Mouse (Mus musculus) hindbrain, embryonic 12.5 days (tissue): ENCODE results near the gene Furin. TPM values are rescaled to one million over a fixed set of nuclear protein-coding genes. Genes with fewer than 3 reads are reported as not detected.

Source experiments
- ATAC-seq: fragments of 200-750 bp; cut with Nextera tagmentation; 2 replicates; pipeline ENCODE4 v1.8.0; 2017; ENCODE audit warnings: moderate TSS enrichment; ENCODE audit not compliant: low FRiP score
- H3K27ac ChIP-seq: fragments of 300-500 bp; sonication (generic); 2 replicates; pipeline ENCODE4 v1.5.1; 2016; ENCODE audit warnings: mild to moderate bottlenecking
- H3K27me3 ChIP-seq: fragments of 300-500 bp; sonication (generic); 2 replicates; pipeline ENCODE4 v1.6.1; 2016; ENCODE audit warnings: mild to moderate bottlenecking
- H3K36me3 ChIP-seq: fragments of 300-500 bp; sonication (generic); 2 replicates; pipeline ENCODE4 v1.6.1; 2016; ENCODE audit warnings: mild to moderate bottlenecking
- H3K4me1 ChIP-seq: fragments of 300-500 bp; sonication (generic); 2 replicates; pipeline ENCODE4 v1.6.1; 2016
- H3K4me2 ChIP-seq: fragments of 300-500 bp; sonication (generic); replicated peaks from 2 replicates; pipeline ENCODE4 v1.6.1; 2016; ENCODE audit warnings: mild to moderate bottlenecking
- H3K4me3 ChIP-seq: fragments of 300-500 bp; sonication (generic); 2 replicates; pipeline ENCODE4 v1.5.1; 2016; ENCODE audit warnings: mild to moderate bottlenecking
- H3K9ac ChIP-seq: fragments of 300-500 bp; sonication (generic); 2 replicates; pipeline ENCODE4 v1.6.1; 2016; ENCODE audit warnings: mild to moderate bottlenecking, moderate library complexity
- H3K9me3 ChIP-seq: fragments of 300-500 bp; sonication (generic); replicated peaks from 2 replicates; pipeline ENCODE4 v1.6.1; 2016; ENCODE audit warnings: mild to moderate bottlenecking
- WGBS: fragments of 180-500 bp; shearing (Covaris S2); methylation state at CpG from one replicate; pipeline ENCODE4 v1.1.7; 2016; 5-methylcytosine and 5-hydroxymethylcytosine counted together
- polyA plus RNA-seq: library from polyadenylated mRNA; unstranded; fragments of >200 nt; fragmentation: Nextera tagmentation; extraction: Ambion mirVana; gene quantifications from 2 replicates; pipeline ENCODE4 v1.2.1, GENCODE M21; 2016

Furin gene
- polyA plus RNA-seq, 1 experiment from 2014 or later = 6.9 TPM

- Histone ChIP-seq H3K27me3 (no peaks in the 10 kb centered on the region), H3K4me3 (no peak overlapping the region), H3K36me3 (peaks cover 59% of the 10 kb centered on the region), H3K9ac (no peak overlapping the region), H3K4me2 (no peak overlapping the region), H3K27ac (no peak overlapping the region), H3K4me1 (peaks cover 16% of the 10 kb centered on the region), H3K9me3 (no peaks in the 10 kb centered on the region)
- WGBS = 93% methylated on average over 7 of the region's 7 CpGs
- ATAC-seq = no peak
Observed at GRCm38 (mm10) chr7:80367232-80367631, 38.0 kb downstream of the Furin start.

DNA sequence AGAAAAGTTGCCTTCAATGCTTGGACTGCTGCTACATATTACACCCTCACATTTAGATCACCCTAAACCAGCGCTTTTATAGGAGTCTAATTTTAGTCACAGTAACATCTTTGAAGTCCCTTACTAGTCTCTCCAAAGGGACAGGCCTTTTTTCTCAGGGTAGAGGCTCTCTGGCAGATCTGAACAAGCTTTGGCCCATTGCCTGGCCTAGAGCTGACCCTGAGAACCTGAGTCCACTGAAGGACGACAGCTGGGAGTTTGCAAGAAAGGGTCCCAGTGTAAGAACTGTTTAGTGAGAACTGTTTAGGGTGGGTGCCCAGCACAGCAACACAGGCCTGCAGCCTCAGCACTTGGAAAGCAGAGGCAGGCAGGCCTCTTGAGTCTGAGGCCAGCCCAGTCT is 39.5 kb downstream of the Furin start:
- Histone ChIP-seq H3K9me3 (no peaks in the 10 kb centered on the region), H3K36me3 (peaks cover 73% of the 10 kb centered on the region), H3K27me3 (no peaks in the 10 kb centered on the region), H3K27ac (no peak overlapping the region), H3K4me3 (no peak overlapping the region), H3K9ac (no peak overlapping the region), H3K4me1 (peaks cover 16% of the 10 kb centered on the region), H3K4me2 (no peak overlapping the region)
- ATAC-seq = no peak
- WGBS = 91% methylated on average over 2 of the region's 2 CpGs

GRCm38 (mm10) chr7:80360435-80360834 is 44.8 kb downstream of the Furin start:
- Histone ChIP-seq H3K4me3 (no peak overlapping the region), H3K4me1 (peaks cover 10% of the 10 kb centered on the region), H3K4me2 (no peak overlapping the region), H3K9ac (no peak overlapping the region), H3K27me3 (no peaks in the 10 kb centered on the region), H3K36me3 (peaks cover 92% of the 10 kb centered on the region), H3K9me3 (no peaks in the 10 kb centered on the region), H3K27ac (no peak overlapping the region)
- 71% methylated on average over 3 of the region's 3 CpGs for WGBS
- ATAC-seq = no peak

- no peak overlapping the region for H3K4me2 ChIP-seq
- H3K9ac ChIP-seq = no peak overlapping the region
- H3K27ac ChIP-seq = no peak overlapping the region
- no peak for ATAC-seq
- no peaks in the 10 kb centered on the region for H3K9me3 ChIP-seq
- 75% methylated on average over 4 of the region's 4 CpGs for WGBS
- no peaks in the 10 kb centered on the region for H3K27me3 ChIP-seq
- H3K4me3 ChIP-seq = no peak overlapping the region
- H3K36me3 ChIP-seq = peaks cover 90% of the 10 kb centered on the region
- peaks cover 10% of the 10 kb centered on the region for H3K4me1 ChIP-seq
Observed at GRCm38 (mm10) chr7:80358039-80358438, 47.2 kb downstream of the Furin start.

DNA sequence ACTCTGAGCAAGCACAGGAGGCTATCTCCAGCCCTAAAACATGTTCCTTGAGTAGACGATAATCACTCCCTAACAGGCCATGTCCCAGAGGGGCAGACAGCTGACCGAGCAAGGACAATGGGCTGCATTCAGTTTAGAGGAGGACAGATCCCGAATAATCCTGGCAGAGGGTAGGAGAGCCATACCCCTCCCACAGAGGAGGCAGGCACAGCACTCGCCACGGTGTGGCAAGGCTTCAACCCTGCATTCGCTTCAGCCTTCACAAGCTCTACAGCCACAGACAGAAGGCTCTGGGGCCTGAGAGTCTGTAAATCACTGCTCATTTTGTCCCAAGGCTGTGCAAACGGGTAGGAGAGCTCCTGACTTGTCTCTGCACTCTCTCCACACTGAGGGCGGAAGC is 48.1 kb downstream of the Furin start:
- Histone ChIP-seq H3K4me2 (no peak overlapping the region), H3K9me3 (no peaks in the 10 kb centered on the region), H3K27ac (no peak overlapping the region), H3K9ac (no peak overlapping the region), H3K36me3 (peaks cover 90% of the 10 kb centered on the region), H3K27me3 (no peaks in the 10 kb centered on the region), H3K4me3 (no peak overlapping the region), H3K4me1 (peaks cover 10% of the 10 kb centered on the region)
- 24% methylated on average over 8 of the region's 8 CpGs for WGBS
- ATAC-seq = peak; percentile 62; the same call in 1 of the 2 replicates

- Histone ChIP-seq H3K27ac (peak overlapping the region; percentile 40; the same call in 1 of the 2 replicates), H3K36me3 (peaks cover 87% of the 10 kb centered on the region), H3K4me2 (no peak overlapping the region), H3K9me3 (no peaks in the 10 kb centered on the region), H3K4me3 (no peak overlapping the region), H3K9ac (no peak overlapping the region), H3K4me1 (peaks cover 10% of the 10 kb centered on the region), H3K27me3 (no peaks in the 10 kb centered on the region)
- WGBS = 84% methylated on average over 13 of the region's 13 CpGs
- ATAC-seq = no peak
Observed at GRCm38 (mm10) chr7:80356351-80356750, 48.9 kb downstream of the Furin start.

DNA sequence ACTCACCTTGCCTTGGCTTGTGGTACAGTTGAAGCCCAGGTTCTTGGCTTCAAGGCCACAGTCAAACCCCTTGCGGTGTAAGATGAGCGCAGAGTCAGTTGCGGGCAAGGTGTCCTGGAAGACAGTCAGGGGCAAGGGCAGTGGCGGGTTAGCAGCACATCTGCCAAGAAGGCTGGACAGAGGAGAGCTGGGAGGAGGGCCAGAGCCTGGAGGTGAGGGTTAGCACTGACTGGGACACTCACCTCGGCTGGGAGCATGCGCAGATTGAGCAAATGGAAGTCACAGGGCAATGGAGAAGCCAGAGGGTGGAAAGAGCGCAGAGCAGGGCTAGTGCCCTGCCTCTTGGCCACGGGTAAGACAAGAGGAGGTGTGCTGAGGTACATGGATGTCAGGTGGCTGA is 52.3 kb downstream of the Furin start:
- no peak overlapping the region for H3K27ac ChIP-seq
- 92% methylated on average over 8 of the region's 8 CpGs for WGBS
- H3K9me3 ChIP-seq = no peaks in the 10 kb centered on the region
- no peak for ATAC-seq
- H3K4me2 ChIP-seq = no peak overlapping the region
- no peak overlapping the region for H3K4me3 ChIP-seq
- H3K27me3 ChIP-seq = no peaks in the 10 kb centered on the region
- H3K9ac ChIP-seq = no peak overlapping the region
- peaks cover 10% of the 10 kb centered on the region for H3K4me1 ChIP-seq
- H3K36me3 ChIP-seq = peaks cover 73% of the 10 kb centered on the region

DNA sequence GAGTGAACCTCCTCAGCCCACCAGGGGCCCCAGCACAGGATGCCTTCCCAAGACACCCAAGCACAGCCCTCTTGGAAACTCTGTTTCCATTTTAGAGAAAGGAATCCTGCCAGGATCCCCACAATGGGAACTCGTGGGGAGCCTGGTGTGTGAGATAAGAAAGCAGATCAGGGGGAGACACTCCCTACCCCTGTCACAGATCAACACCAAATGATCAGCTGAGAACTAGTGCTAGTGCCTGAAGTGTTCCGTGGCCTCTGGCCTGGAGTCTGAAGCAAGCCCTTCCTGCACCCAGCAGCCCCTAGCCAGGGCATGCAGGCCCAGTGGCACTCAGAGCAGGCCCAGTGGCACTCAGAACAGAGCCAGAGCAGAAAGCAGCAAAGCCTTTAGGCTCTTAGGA is 54.4 kb downstream of the Furin start:
- H3K4me2 ChIP-seq = no peak overlapping the region
- H3K36me3 ChIP-seq = peaks cover 54% of the 10 kb centered on the region
- WGBS = 69% methylated on average over 2 of the region's 2 CpGs
- H3K9me3 ChIP-seq = no peaks in the 10 kb centered on the region
- ATAC-seq = no peak
- H3K27me3 ChIP-seq = no peaks in the 10 kb centered on the region
- no peak overlapping the region for H3K9ac ChIP-seq
- no peaks in the 10 kb centered on the region for H3K4me1 ChIP-seq
- no peak overlapping the region for H3K27ac ChIP-seq
- no peak overlapping the region for H3K4me3 ChIP-seq

DNA sequence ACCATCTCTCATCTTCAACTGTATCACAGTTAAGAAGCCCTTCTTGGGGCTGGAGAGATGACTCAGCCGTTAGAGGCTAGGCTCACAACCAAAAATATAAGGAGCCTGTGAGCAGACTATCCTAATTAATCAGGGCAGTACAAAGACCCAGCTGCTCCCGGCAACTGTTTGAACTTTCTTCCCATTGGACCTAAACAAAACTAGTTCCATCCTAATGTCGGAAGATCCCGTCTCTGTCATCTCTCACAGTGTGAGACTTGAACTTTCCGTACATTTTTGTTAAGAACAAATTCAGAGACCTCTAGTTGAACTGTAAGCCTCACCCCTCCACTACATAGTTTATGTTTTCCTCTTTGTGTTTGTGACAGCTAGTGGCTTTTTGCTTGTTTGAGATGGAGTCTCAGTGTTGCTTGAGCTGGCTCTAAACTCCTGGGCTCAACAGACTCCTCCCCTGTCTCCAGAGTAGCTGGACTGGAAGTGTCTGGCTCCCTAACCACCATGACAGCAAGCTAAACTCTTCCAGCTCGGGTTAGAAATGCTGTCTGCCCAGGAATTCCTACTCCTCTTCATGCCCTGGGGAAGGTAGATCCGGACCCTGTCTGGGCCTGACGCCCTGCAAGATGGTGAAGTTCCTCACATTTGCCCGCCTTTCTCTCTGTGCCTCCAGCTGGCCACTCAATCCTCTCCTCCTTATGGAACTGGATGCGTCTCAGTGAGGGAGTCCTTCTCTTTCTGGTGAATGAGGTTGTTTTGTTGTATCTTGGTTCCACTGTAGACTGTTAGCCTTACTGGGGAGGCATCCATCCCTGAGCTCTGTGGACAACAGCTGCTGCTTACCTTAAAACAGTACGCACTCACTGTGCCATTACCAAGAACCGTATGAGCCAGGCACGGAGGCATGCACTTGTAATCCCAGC is 57.3 kb downstream of the Furin start:
- Histone ChIP-seq H3K4me1 (peaks cover 6% of the 10 kb centered on the region), H3K27ac (no peak overlapping the region), H3K36me3 (peaks cover 32% of the 10 kb centered on the region), H3K4me3 (no peak overlapping the region), H3K9me3 (no peaks in the 10 kb centered on the region), H3K9ac (no peak overlapping the region), H3K27me3 (no peaks in the 10 kb centered on the region), H3K4me2 (no peak overlapping the region)
- WGBS = 75% methylated on average over 13 of the region's 13 CpGs
- no peak for ATAC-seq

GRCm38 (mm10) chr7:80346830-80347229 is 58.4 kb downstream of the Furin start:
- peaks cover 16% of the 10 kb centered on the region for H3K4me1 ChIP-seq
- H3K9ac ChIP-seq = no peak overlapping the region
- ATAC-seq = no peak
- H3K27me3 ChIP-seq = no peaks in the 10 kb centered on the region
- peaks cover 23% of the 10 kb centered on the region for H3K36me3 ChIP-seq
- H3K27ac ChIP-seq = no peak overlapping the region
- no peak overlapping the region for H3K4me2 ChIP-seq
- no peak overlapping the region for H3K4me3 ChIP-seq
- no peaks in the 10 kb centered on the region for H3K9me3 ChIP-seq
- 93% methylated on average over 5 of the region's 5 CpGs for WGBS

DNA sequence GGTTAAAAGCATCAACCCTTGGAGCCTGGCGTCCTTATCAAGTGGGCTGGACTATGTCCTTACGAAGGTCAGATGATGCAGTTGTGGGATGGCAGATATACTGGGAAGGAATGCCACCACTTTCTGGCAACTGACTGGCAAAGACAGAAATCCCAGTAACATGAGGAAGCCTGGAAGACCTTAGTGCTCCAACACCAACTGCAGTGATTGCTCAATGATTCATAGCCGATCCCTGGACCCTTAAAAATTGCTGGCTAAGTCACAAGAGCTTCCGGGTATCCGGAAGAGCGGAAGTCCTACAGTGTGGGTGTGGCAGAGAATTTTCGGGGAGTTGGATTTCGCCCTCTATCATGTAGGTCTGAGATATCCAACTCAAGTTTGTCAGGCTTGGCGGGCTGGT is 59.1 kb downstream of the Furin start:
- no peak for ATAC-seq
- H3K36me3 ChIP-seq = peaks cover 18% of the 10 kb centered on the region
- H3K9me3 ChIP-seq = no peaks in the 10 kb centered on the region
- H3K27ac ChIP-seq = no peak overlapping the region
- WGBS = 96% methylated on average over 9 of the region's 9 CpGs
- H3K4me3 ChIP-seq = no peak overlapping the region
- H3K4me1 ChIP-seq = peaks cover 23% of the 10 kb centered on the region
- no peak overlapping the region for H3K9ac ChIP-seq
- H3K27me3 ChIP-seq = no peaks in the 10 kb centered on the region
- H3K4me2 ChIP-seq = no peak overlapping the region

DNA sequence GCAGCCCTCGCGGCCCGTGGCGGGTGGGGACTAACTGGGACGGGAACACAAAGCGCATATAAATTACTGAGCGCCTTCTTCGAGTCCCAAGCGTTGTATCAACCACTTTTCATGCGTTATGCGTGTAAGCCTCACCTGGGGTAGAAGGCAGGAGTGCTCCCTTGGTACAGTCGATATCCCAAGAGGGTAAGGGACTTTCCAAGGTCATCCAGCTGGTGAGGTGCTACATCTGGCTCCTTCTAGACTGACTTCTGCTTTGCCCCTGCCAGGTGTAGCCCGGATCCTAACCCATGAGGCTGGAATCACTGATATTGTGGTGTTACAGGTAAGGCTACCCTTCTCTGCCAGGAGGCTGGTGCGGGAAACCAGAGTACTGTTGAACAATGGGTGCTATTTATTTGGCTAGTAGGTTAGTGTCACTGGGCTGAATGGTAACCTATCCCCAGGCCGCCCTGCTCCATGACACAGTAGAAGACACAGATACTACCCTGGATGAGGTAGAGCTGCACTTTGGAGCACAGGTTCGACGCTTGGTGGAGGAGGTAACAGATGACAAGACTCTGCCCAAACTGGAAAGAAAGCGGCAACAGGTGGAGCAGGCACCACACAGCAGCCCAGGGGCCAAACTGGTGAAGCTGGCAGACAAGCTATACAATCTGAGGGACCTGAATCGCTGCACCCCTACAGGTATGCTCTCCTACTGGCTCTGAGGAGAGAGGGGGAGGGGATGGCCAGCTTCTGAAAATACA is 61.8 kb downstream of the Furin start:
- H3K9me3 ChIP-seq = no peaks in the 10 kb centered on the region
- no peaks in the 10 kb centered on the region for H3K27me3 ChIP-seq
- H3K4me2 ChIP-seq = peak overlapping the region; percentile 75
- 0 out of 2 replicates have a peak, but pooled peaks have one; percentile 3 for ATAC-seq
- H3K9ac ChIP-seq = peak overlapping the region; percentile 75
- no peaks in the 10 kb centered on the region for H3K36me3 ChIP-seq
- H3K4me1 ChIP-seq = peaks cover 40% of the 10 kb centered on the region
- 26% methylated on average over 19 of the region's 19 CpGs for WGBS
- peak overlapping the region; percentile 86 for H3K27ac ChIP-seq
- H3K4me3 ChIP-seq = peak overlapping the region; percentile 52
